Mouse (Mus musculus) forebrain, embryonic 11.5 days (tissue): ENCODE results near the gene Tcf12. TPM values are rescaled to one million over a fixed set of nuclear protein-coding genes. Genes with fewer than 3 reads are reported as not detected.

ENCODE experiments used
- ATAC-seq: fragments of 200-750 bp; cut with Nextera tagmentation; replicated peaks from 2 replicates; pipeline ENCODE4 v1.8.0; 2017; ENCODE audit warnings: moderate TSS enrichment; ENCODE audit not compliant: low FRiP score
- DNase-seq: peaks from one replicate; pipeline ENCODE4 v3.0.0-alpha.2; 2017; ENCODE audit warnings: low spot score
- H3K27ac ChIP-seq: fragments of 300-500 bp; sonication (generic); 2 replicates; pipeline ENCODE4 v1.5.1; 2014; ENCODE audit warnings: low read depth, low read length
- H3K27me3 ChIP-seq: fragments of 300-500 bp; sonication (generic); 2 replicates; pipeline ENCODE4 v1.6.1; 2014; ENCODE audit warnings: mild to moderate bottlenecking, low read length, mixed read lengths; ENCODE audit not compliant: control insufficient read depth, insufficient read depth
- H3K36me3 ChIP-seq: fragments of 300-500 bp; sonication (generic); 2 replicates; pipeline ENCODE4 v1.6.1; 2014; ENCODE audit warnings: mild to moderate bottlenecking, low read length, moderate library complexity, mixed read lengths; ENCODE audit not compliant: control insufficient read depth, insufficient read depth
- H3K4me1 ChIP-seq: fragments of 300-500 bp; sonication (generic); replicated peaks from 2 replicates; pipeline ENCODE4 v1.6.1; 2014; ENCODE audit warnings: low read length, mixed read lengths; ENCODE audit not compliant: control insufficient read depth, insufficient read depth
- H3K4me2 ChIP-seq: fragments of 300-500 bp; sonication (generic); 2 replicates; pipeline ENCODE4 v1.6.1; 2014; ENCODE audit warnings: low read depth, mild to moderate bottlenecking, low read length, moderate library complexity, mixed read lengths; ENCODE audit not compliant: severe bottlenecking
- H3K4me3 ChIP-seq: fragments of 300-500 bp; sonication (generic); 2 replicates; pipeline ENCODE4 v1.5.1; 2014; ENCODE audit warnings: low read depth, low read length
- H3K9ac ChIP-seq: fragments of 300-500 bp; sonication (generic); 2 replicates; pipeline ENCODE4 v1.6.1; 2014; ENCODE audit warnings: low read length
- H3K9me3 ChIP-seq: fragments of 300-500 bp; sonication (generic); 2 replicates; pipeline ENCODE4 v1.6.1; 2016; ENCODE audit warnings: low read length, mixed read lengths; ENCODE audit not compliant: control insufficient read depth
- WGBS: fragments of 180-500 bp; shearing (Covaris S2); extraction: QIAGEN DNeasy Blood & Tissue Kit; methylation state at CpG from one replicate; pipeline ENCODE4 v1.1.7; 2014; 5-methylcytosine and 5-hydroxymethylcytosine counted together
- polyA plus RNA-seq: library from polyadenylated mRNA; unstranded; fragments of >200 nt; fragmentation: Nextera tagmentation; extraction: Ambion mirVana; gene quantifications from 2 replicates; pipeline ENCODE4 v1.2.1, GENCODE M21; 2014

The Tcf12 gene
- polyA plus RNA-seq, 1 experiment from 2014 or later: 127 TPM

GRCm38 (mm10) chr9:72132728-72133088 lies 21.0 kb upstream of the Tcf12 start:
- peak overlapping the region; percentile 86 for H3K27ac ChIP-seq
- DNase-seq: no peak

GRCm38 (mm10) chr9:72129884-72130283 lies 18.2 kb upstream of the Tcf12 start:
- Histone ChIP-seq H3K4me1 (peaks cover 6% of the 10 kb centered on the region; the same call in 1 of the 2 replicates), H3K4me2 (no peak overlapping the region), H3K4me3 (no peak overlapping the region), H3K36me3 (no peaks in the 10 kb centered on the region), H3K27me3 (no peaks in the 10 kb centered on the region), H3K9ac (no peak overlapping the region), H3K27ac (no peak overlapping the region), H3K9me3 (no peaks in the 10 kb centered on the region)
- DNase-seq (no peak), ATAC-seq (no peak)
- 92% methylated on average over 4 of the region's 4 CpGs for WGBS

More at GRCm38 (mm10) chr9:72132728-72133088, 21.0 kb upstream of the Tcf12 start:
- H3K4me2 ChIP-seq: peak overlapping the region; percentile 94
- H3K4me3 ChIP-seq: peak overlapping the region; percentile 57
- no peaks in the 10 kb centered on the region for H3K27me3 ChIP-seq
- no peak for ATAC-seq
- under 1% methylated on average over 28 of the region's 29 CpGs for WGBS
- H3K9ac ChIP-seq: peak overlapping the region; percentile 77
- H3K9me3 ChIP-seq: no peaks in the 10 kb centered on the region
- H3K36me3 ChIP-seq: no peaks in the 10 kb centered on the region
- H3K4me1 ChIP-seq: peaks cover 6% of the 10 kb centered on the region; the same call in 1 of the 2 replicates

- no peaks in the 10 kb centered on the region for H3K27me3 ChIP-seq
- 92% methylated on average over 1 of the region's 1 CpGs for WGBS
- H3K4me2 ChIP-seq: no peak overlapping the region
- ATAC-seq (no peak), DNase-seq (no peak)
- no peaks in the 10 kb centered on the region for H3K9me3 ChIP-seq
- H3K4me1 ChIP-seq: no peaks in the 10 kb centered on the region
- no peak overlapping the region for H3K4me3 ChIP-seq
- no peak overlapping the region for H3K9ac ChIP-seq
- no peaks in the 10 kb centered on the region for H3K36me3 ChIP-seq
- H3K27ac ChIP-seq: no peak overlapping the region
These were observed 13.8 kb upstream of the Tcf12 start for GRCm38 (mm10) chr9:72125442-72125841.

- H3K27ac ChIP-seq: no peak overlapping the region
- no peaks in the 10 kb centered on the region for H3K9me3 ChIP-seq
- H3K4me1 ChIP-seq: no peaks in the 10 kb centered on the region
- H3K27me3 ChIP-seq: no peaks in the 10 kb centered on the region
- H3K4me2 ChIP-seq: no peak overlapping the region
- DNase-seq (no peak), ATAC-seq (no peak)
- no peak overlapping the region for H3K4me3 ChIP-seq
- H3K9ac ChIP-seq: no peak overlapping the region
- no peaks in the 10 kb centered on the region for H3K36me3 ChIP-seq
These were observed 6.8 kb upstream of the Tcf12 start for GRCm38 (mm10) chr9:72118490-72118889.

GRCm38 (mm10) chr9:72111004-72111621 lies 558 bp downstream of the Tcf12 start:
- Histone ChIP-seq H3K9ac (peak overlapping the region; percentile 100), H3K27me3 (no peaks in the 10 kb centered on the region), H3K4me2 (peak overlapping the region; percentile 76), H3K9me3 (no peaks in the 10 kb centered on the region), H3K4me1 (peaks cover 5% of the 10 kb centered on the region; the same call in 1 of the 2 replicates), H3K36me3 (no peaks in the 10 kb centered on the region), H3K4me3 (peak overlapping the region; percentile 99), H3K27ac (peak overlapping the region; percentile 94)
- peak; percentile 88 for DNase-seq
- WGBS: 1% methylated on average over 61 of the region's 90 CpGs
- ATAC-seq: peak; percentile 81

GRCm38 (mm10) chr9:72110627-72111003 lies 1.1 kb downstream of the Tcf12 start:
- no peaks in the 10 kb centered on the region for H3K36me3 ChIP-seq
- peak overlapping the region; percentile 100 for H3K9ac ChIP-seq
- WGBS: 0% methylated on average over 23 of the region's 23 CpGs
- DNase-seq (peak; percentile 75), ATAC-seq (peak; percentile 21; the same call in 1 of the 2 replicates)
- H3K27ac ChIP-seq: peak overlapping the region; percentile 94
- peak overlapping the region; percentile 99 for H3K4me3 ChIP-seq
- H3K4me2 ChIP-seq: peak overlapping the region; percentile 75
- no peaks in the 10 kb centered on the region for H3K9me3 ChIP-seq
- H3K4me1 ChIP-seq: peaks cover 5% of the 10 kb centered on the region; the same call in 1 of the 2 replicates
- no peaks in the 10 kb centered on the region for H3K27me3 ChIP-seq

GRCm38 (mm10) chr9:72103471-72103870 lies 8.2 kb downstream of the Tcf12 start:
- DNase-seq (no peak), ATAC-seq (no peak)
- Histone ChIP-seq H3K4me2 (no peak overlapping the region), H3K9ac (no peak overlapping the region), H3K4me1 (0 out of 2 replicates have a peak, but pooled peaks cover 2% of the 10 kb centered on the region), H3K9me3 (no peaks in the 10 kb centered on the region), H3K27ac (no peak overlapping the region), H3K27me3 (no peaks in the 10 kb centered on the region), H3K4me3 (no peak overlapping the region), H3K36me3 (no peaks in the 10 kb centered on the region; the same call in 1 of the 2 replicates)
- 91% methylated on average over 1 of the region's 1 CpGs for WGBS

- no peak overlapping the region for H3K9ac ChIP-seq
- no peaks in the 10 kb centered on the region for H3K27me3 ChIP-seq
- no peak overlapping the region for H3K4me2 ChIP-seq
- DNase-seq (no peak), ATAC-seq (no peak)
- no peak overlapping the region for H3K27ac ChIP-seq
- no peaks in the 10 kb centered on the region for H3K9me3 ChIP-seq
- H3K36me3 ChIP-seq: no peaks in the 10 kb centered on the region; the same call in 1 of the 2 replicates
- no peaks in the 10 kb centered on the region for H3K4me1 ChIP-seq
- 88% methylated on average over 7 of the region's 7 CpGs for WGBS
- H3K4me3 ChIP-seq: no peak overlapping the region
These were observed 11.6 kb downstream of the Tcf12 start for GRCm38 (mm10) chr9:72099945-72100685.
